Mouse (Mus musculus) cerebellum, adult 9-11 months (tissue): ENCODE measurements around the gene Wnt6.
"Not testable (repeated sequence)": the region's sequence is repeated elsewhere in the genome, so short reads cannot be mapped to it uniquely, and the experiment has no call there.

Experiments used
- DNase-seq: peaks from one replicate; pipeline ENCODE4 v3.0.0; 2022

Gene Wnt6

GRCm38 (mm10) chr1:74807551-74808071 is 35.9 kb downstream of the Wnt6 start:
- no peak for DNase-seq

GRCm38 (mm10) chr1:74808078-74808477 is 36.4 kb downstream of the Wnt6 start:
- peak; percentile 65 for DNase-seq

GRCm38 (mm10) chr1:74809007-74809406 is 37.3 kb downstream of the Wnt6 start:
- DNase-seq, result no peak

GRCm38 (mm10) chr1:74814931-74815647 is 43.4 kb downstream of the Wnt6 start:
- DNase-seq, result no peak

- not testable (repeated sequence) for DNase-seq
Measured at GRCm38 (mm10) chr1:74815965-74816364, 44.3 kb downstream of the Wnt6 start.

- peak; percentile 93 for DNase-seq
Measured at GRCm38 (mm10) chr1:74816612-74817199, 45.0 kb downstream of the Wnt6 start.

- no peak for DNase-seq
Measured at GRCm38 (mm10) chr1:74817219-74817618, 45.5 kb downstream of the Wnt6 start.

- DNase-seq, result no peak
Measured at GRCm38 (mm10) chr1:74818509-74818908, 46.8 kb downstream of the Wnt6 start.

GRCm38 (mm10) chr1:74823598-74823997 is 51.9 kb downstream of the Wnt6 start:
- DNase-seq, result not testable (repeated sequence)

GRCm38 (mm10) chr1:74824518-74825302 is 53.0 kb downstream of the Wnt6 start:
- no peak for DNase-seq

- no peak for DNase-seq
Measured at GRCm38 (mm10) chr1:74830061-74830460, 58.4 kb downstream of the Wnt6 start.

GRCm38 (mm10) chr1:74833255-74833654 is 61.6 kb downstream of the Wnt6 start:
- DNase-seq, result no peak
